Mouse (Mus musculus) ES-Bruce4 (cell line): ENCODE measurements at regions not wholly inside any gene's neighbourhood (a gene's known extent, or its start where the extent isn't known, plus 50 kb on each side); places are given as distances from the start of the nearest gene placed in this dataset.

Experiments
- CTCF ChIP-seq: IDR thresholded peaks from one replicate; pipeline ENCODE4 v1.8.1; 2011; ENCODE audit warnings: low read depth, low read length
- EP300 ChIP-seq: IDR thresholded peaks from 2 replicates; pipeline ENCODE4 v1.6.1; 2011; ENCODE audit warnings: low read depth, low read length; ENCODE audit not compliant: insufficient read depth
- POLR2A ChIP-seq: IDR thresholded peaks from one replicate; pipeline ENCODE4 v1.8.1; 2011; ENCODE audit warnings: low read length; ENCODE audit not compliant: insufficient read depth

DNA sequence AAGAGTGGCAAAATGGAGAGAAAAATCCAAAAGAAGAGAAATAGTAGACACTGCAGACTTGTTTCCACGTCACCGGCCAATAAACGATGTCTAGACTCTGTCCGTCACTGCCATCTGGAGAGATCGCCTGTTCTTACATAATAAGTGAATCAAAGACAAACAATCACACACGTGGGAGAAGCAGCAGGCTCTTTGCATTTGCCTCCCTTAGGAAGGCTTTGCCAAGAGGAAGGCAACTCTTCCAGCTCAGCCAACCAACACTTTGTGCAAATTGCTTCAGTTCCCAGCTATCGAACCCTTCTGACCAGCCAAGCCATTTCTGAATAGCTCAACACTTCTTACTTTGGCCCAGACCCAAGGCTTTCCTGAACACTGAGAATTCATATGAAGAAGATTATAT, 432.8 kb downstream of the 1700129C05Rik start:
- TF ChIP-seq CTCF (no peak), EP300 (no peak), POLR2A (no peak)
